Mouse (Mus musculus): ENCODE data around the gene Tmem136. TPM values are rescaled to one million over a fixed set of nuclear protein-coding genes. Genes with fewer than 3 reads are reported as not detected.
A peak's percentile ranks its signal among the peaks of the same experiment; 100 is the strongest.

Tmem136 gene
- polyA plus RNA-seq, 1 experiment, result 3.6 TPM

DNA sequence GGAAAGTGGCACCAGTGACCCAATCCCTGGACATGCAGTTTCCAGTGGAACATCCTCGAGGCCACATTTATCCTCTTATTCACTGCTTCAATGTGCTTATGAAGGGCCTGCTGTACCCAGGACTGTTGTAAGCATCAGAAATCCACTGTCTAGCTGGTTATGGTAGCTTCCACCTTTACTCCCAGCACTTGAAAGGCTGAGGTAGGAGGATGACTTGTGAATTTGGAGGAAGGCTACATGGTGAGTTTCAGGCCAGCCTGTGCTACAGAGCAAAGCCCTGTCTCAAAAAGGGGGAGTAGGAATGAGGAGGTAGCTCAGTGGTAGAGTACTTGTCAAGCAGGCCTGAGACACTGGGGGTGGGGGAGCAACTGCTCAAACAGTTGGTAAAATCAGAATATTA, 8.3 kb downstream of the Tmem136 start:
- DNase-seq (ENCODE audit: low read depth), result no peak

DNA sequence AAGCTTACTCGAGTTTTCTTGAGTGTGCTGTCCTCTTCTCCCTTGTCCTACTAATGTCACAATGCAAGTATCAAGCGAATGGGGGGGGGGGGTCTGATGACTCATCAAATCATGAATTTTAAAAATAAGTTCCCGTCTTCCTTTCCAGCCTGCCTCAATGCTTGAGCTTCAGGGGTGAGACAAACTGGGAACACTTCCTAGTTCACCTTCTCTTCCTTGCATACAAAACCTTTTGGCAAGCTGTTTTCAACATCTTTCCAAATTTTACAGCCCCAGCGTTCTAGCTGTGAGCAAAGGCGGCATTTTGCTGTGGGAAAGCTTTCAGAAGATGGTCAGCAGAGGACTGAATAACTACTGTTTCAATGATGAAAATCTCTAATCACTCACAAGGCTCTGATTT, 8.8 kb downstream of the Tmem136 start:
- no peak for DNase-seq (ENCODE audit: low read depth)

DNA sequence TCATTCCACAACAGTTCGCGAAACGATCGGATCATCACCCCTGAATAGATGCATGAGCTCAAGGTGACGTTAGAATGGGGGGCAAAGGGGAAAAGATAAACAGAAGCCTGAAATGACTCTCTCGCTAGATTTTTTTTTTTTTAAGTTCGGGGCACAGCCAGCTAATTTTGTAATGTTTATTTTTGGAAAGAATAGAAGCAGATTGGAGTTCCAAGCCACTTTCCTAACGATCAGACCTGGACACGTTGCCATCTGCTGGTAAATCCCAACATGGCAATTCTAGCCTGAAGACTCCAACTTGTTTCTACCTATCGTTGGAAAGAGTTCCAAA, 9.2 kb downstream of the Tmem136 start, which contains the start of gene Arhgef12:
Arhgef12 (minus strand) TSS at position 53 of the 331 bp plus-strand sequence.
- DNase-seq (ENCODE audit: low read depth), result peak; percentile 57

DNA sequence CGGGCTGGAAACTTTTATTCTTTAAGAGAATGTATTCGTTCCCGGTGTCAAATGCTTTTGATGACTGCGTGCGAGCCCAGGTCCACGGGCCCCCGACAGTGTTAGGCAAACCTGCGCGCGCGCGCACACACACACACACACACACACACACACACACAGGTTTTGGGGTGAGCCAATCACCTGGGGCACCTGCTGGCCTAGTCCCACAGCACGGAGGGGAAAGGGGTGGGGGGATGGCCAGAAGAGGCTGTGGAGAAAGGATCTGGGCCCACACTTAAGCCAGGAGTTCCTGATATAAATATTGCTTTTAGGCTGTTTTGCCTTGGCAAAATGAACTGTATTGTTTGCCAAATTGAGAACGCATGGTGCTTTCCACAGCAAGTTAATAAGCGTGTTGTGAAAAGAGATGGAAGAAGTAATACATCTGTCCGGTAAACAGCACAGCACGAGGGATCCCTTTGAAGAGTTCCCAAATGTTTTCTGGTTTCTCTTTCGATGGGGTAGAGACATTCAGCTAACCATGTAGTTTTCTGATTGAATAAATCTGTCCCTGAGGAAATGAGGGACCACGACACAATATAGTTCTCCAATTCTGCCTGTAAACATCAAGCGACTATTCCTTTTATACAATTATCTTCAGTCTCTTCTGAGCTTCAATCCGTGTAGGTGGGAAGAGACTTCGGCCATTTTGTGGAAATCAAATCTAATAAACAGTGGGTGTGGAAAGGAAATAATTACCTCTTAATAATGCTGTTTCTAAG, 9.8 kb downstream of the Tmem136 start:
- peak; percentile 41 for DNase-seq (ENCODE audit: low read depth)

DNA sequence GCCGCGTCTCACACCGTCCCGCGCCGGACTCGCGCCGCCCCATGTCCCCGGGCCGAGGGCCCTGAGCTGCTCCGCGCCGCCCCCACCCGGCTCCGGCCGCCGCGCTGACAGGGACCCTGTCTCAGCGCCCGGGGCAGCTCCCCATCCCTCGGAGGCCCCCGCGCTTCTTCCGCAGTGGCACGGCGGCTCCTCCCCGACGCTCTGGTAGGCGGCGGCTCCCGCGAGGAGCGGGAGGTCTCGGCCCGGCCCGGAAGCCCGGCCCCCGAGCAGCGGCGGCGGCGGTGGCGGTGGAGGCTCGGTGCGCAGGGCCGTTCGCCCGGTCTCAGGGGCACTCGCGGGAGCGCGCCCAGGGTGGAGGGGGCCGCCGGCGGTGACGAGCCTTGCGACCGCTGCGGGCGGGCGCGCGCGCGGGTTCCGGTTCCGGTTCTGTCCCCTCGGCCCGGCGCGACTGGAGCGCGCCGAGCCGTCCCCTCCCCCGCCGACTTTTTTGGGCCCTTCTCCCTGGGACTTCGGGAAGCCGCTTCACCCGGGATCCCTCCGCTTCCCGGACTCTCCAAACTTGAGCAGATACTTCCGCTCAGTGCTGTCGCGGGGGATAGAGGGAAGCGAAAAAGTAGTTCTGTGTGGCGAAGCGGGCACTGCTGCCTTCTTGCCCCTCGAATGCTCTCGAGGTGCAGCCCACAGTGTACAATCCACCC, 10.6 kb downstream of the Tmem136 start:
- peak; percentile 52 for DNase-seq (ENCODE audit: low read depth)

DNA sequence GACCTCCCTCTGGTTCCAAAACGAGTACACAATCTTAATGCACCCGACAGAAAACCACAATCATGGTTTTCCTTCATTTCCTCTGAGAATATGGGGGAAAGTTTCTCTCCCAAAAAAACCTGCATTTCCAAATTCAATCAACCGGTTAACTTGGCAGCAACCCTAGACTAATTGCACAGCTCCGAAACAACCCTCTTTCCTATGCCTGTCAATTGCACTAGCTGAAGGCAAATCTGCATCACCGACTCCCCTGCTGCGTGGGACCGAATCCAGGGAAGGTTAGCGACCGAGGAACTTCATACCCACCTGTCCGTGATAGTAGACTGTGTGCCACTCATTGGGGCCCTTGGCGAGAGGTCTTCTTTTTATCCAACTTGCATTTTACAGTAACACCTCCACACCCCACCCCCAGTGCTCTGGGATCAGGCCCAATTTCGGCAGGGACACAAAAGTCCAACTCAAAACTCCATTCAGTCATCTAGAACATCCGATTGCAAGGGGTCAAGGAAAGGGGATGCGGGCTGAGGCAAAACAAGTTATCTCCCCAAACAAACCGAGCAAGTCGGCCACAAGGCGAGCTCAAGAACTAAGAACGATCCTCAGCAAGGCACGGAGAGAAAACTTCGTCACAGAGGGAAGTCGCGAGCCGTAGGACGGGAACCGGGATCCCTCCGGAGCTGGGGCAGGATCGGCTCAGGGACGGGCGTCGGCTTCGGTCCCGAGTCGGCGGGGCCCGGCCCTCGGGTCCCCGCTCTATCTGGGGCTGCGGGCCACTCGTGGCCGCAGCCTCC, 11.3 kb downstream of the Tmem136 start:
- DNase-seq (ENCODE audit: low read depth), result no peak

DNA sequence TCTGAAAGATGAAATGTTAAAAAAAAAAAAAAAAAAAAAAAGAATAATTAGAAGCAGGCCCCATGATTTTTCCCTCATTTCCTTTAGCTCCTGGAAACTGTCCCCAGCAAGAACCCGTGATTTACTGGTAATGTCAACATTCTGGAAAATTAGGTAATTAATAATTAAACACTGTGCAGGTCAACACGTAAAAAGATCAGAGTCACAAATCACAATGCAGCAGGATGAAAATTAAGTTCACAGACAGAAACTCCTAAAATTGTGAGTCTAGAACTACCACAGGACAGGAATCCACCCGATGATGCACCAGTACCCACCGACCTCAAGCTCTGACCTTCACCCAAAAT, 11.9 kb downstream of the Tmem136 start:
- no peak for DNase-seq (ENCODE audit: low read depth)

DNA sequence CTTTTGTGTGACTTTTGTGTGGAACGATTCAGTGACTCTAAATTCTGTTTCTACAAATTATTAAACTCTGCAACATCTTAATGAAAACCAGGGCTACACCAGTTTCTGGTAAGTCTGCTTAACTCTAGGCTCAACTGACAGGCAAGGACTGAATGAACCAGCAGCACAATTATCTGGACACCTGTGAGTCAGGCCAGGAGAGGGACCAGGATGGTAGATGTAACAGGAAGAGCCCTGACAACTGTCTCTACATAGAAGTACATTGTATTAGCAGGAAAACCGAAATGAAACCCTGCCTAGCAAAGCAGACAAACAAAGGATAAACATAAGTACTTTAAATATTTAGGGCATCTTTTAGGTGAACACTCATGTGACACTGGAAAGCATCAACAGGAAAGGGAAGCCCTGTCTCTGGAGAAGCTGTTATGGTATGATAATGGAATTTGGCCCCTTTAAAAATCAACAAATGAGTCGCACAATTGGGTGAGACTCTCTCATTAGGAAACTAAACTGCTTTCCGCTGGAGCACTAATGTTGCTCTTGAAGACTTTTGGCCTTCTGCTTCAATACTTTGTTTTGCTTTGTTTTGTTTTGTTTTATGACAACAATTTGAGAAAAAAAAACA, 12.6 kb downstream of the Tmem136 start:
- no peak for DNase-seq (ENCODE audit: low read depth)

DNA sequence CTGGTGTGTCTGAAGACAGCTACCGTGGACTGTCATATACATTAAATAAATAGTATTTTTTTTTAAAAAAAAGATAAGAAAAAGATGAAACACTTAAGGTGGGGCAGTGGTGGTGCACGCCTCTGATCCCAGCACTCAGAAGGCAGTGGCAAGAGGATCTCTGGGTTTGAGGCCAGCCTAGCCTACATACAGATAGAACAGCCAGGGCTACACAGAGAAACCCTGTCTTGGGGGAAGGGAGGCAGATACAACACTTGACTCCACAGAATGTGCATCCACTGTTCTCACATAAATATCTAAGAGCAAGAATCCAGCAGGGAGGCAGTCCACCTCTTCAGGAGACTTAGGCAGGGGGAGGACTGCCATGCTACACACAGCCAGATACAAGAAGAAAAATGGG, 13.4 kb downstream of the Tmem136 start:
- DNase-seq (ENCODE audit: low read depth), result no peak

DNA sequence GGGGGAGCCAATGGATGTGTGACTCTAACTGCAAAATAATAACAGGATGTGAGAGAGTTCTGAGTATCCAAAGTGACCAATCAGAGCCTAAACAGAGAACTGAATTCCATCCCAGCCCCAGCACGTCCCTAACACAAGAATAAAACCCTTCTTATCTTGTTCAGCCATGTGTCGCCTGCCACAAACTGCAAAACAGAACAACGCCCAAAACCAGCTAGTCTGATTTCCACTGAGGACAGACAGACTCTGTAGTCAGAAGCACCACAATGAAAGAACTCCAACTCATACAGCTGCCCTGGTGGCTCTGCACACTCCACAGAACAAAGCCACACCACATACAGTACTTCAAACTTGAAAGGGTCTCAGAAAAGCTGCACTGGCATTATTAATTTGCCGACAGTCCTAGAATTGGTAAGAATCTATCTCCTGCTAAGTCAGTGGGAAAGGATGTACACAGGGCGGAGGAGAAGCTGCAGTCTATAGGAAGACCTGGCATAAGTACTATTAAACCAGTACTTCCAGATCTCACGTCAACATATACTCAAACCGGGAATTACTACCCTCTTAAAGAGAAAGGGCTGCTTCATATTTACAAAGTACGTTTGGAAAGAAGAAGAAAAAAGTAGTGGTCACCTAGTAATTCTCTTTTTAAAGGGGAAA, 14.3 kb downstream of the Tmem136 start:
- DNase-seq (ENCODE audit: low read depth), result no peak

DNA sequence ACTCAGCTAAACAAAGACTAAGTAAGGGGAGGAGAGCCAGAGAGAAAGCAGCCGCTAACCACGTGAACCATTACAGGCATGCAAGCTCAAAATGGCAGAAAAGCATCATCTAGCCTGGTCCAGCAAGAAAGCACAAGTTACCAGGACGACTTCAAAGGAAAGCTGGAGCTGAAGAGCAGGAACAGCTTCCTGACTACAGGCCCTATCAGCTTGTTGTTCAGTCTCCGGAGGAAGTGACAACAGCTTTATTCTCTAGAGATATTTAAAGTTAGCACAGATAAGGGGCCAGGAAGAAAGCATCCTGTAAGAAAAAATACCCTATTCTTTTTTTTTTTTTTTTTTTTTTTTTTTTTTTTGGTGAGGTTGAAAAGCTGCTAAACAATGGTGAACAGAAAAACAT, 17.4 kb downstream of the Tmem136 start:
- DNase-seq (ENCODE audit: low read depth), result no peak

DNA sequence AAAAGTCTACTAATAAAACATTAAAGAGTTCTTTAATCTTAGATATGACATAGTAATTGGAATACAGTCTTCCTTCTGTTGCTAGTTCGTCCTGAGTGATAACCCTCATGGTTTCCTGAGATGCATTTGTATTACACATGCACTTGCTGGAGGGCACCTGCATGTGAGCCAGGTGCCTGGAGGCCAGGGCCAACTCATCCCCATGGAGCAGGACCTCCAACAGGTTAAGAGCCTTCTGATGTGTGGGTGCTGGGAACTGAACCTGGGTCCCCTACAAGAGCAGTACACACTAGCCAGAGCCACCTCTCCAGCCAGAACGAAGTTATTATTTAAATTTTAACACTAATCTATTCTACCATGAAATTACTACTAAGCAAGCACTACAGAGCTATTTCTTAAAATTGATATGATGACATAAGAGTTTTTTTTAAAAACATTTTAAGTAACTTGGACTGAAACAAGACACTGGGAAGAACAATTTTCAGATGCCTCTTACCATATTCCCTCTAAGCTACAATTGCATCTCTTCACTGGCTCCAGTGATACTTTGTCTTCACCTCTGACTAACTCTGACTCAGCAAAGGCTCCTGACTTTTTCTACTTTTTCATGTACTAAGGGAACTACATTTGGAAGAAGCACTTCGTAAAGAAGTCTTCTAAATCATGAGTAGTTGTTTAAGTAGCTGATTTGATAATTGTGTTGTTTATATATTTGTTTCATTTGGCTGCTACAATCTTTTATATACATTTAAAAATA, 18.4 kb downstream of the Tmem136 start:
- DNase-seq (ENCODE audit: low read depth), result no peak

DNA sequence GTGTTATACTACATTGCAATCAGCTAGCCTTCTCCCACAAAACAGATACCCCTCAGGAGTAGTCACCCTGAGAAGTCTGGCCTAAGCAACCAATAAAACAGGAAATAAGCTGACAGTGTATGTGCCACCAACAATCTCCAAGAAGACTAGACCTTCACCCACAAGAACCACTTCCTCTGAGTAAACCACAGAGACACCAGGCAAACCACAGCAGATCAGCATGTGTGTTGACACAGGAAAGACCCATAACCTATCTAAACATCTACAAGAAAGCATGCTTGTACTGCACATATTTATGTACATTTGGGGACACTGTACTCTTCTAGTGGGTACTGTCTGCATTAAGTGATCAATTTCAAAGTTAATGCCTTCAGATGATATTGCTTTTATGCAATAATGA, 20.0 kb downstream of the Tmem136 start:
- no peak for DNase-seq (ENCODE audit: low read depth)

DNA sequence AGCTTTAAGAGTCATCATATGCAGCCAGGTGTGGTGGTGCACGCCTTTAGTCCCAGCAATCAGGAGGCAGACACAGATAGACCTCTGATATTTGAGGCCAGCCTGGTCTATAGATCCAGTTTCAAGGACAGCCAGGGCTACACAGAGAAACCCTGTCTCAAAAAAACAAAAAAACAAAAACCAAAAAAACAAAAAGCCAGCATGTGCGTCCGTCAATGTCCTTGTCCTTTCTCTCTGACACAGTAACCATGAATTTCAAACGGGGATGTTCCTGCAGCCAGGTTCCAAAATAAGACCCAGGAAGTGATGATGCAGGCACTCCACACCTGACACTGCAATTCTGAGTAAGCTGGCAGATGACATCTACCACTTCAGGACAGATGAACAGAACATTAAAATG, 21.5 kb downstream of the Tmem136 start:
- no peak for DNase-seq (ENCODE audit: low read depth)

DNA sequence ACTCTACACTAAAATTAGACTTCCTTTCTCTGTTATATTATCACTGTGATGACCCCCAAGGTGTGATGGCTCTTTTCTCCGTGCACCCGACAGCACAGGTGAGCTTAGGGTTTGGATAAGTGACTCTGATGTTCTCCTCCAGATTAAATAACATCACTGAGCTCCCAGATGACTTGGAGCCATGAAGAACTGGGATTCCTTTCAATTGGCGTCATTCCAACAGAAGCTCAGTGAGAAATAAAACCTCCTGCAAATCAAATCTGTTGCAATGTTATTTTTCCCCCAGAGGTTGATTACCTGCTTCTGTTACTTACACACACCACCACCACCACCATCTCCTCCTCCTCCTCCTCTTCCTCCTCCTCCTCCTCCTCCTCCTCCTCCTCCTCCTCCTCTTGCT, 22.6 kb downstream of the Tmem136 start:
- DNase-seq (ENCODE audit: low read depth), result peak; percentile 77

DNA sequence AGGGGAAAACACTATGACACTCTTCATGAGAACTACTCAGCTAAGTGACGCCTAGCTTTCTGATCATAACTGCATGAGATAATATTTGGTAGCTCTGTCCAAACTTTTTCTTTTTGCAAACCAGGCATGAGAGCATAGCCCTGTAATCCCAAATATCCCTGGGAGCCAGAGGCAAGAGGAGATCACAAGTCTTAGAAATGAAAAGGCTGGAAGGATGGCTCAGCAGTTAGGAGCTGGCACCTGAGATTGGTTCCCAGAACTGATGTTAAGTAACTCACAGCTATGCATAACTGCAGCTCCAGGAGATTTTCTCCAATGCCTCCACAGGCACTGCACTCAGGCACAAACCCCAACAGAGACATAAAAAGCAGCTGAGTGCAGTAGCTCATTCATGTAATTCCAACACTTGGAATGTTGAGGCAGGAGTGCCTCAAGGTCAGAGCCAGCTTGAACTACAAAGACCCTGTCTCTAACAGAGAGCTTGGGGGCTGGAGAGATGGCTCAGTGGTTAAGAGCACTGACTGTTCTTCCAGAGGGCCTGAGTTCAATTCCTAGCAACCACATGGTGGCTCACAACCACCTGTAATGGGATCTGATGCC, 30.6 kb downstream of the Tmem136 start:
- no peak for DNase-seq (ENCODE audit: low read depth)

DNA sequence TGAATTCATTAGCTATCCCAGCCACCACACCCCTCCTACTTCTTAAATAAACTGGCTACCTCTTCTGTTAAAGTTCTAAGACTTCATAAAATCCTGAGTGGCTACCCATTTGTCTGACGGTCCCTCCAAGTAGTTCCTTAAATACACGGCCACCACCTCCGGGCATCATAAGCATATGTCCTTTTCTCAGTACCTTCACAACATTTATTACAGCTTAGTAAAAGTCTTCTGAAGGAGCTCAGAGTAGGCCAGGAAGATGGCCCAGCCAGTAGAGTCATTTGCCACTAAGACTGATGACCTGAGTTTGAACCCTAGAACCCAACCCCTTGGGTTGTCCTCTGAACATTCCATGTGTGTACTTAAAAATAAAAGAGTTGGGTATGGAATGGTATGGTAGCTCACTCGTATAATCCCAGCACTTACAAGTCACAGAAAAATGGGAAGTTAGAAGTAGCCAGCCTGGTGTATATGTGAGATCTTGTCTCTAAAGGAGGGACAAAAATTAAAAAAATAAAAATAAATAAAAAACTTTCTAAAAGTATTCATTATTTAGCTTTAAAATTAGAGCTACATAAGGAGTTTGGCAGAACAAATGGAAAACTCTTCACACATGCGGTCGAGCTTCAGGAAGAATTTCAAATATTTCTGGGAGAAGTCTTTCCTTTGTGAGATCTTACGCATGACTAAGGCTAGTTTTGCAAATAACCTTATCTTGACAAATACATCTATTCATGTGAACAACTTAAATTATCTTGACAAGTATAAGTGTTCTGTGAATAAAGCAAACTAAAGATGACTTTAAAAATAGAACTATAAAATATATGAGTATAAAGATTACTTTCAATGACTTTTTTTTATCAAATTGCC, 31.6 kb downstream of the Tmem136 start:
- no peak for DNase-seq (ENCODE audit: low read depth)

DNA sequence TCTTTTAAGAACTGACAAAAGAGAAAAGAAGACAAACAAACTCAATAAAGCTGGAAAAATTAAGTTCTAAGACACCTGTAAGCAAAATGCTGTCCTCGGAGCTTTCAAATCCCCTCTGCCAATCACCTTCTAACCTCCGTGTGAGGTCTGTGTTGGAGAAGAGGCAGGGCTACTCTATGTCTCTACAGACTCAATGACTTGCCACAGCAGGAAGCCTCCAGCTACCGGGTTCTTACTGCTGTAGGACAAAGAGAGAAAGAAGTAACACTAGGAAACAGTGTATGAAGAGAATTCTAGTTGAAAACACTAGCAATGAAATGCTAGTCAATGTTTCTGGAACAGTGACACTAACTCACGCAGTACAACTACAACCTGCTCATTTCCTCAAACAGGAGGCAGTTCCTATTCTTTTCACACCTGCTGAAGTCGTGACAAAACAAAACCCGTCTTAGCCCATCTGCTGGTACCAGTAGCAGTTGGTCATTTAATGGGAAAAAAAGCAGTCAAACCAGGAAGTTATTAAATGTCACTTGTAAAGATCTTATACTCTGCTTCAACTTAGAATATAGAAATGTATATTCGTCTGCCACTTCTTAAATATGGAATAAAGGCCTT, 32.8 kb downstream of the Tmem136 start:
- DNase-seq (ENCODE audit: low read depth), result no peak

DNA sequence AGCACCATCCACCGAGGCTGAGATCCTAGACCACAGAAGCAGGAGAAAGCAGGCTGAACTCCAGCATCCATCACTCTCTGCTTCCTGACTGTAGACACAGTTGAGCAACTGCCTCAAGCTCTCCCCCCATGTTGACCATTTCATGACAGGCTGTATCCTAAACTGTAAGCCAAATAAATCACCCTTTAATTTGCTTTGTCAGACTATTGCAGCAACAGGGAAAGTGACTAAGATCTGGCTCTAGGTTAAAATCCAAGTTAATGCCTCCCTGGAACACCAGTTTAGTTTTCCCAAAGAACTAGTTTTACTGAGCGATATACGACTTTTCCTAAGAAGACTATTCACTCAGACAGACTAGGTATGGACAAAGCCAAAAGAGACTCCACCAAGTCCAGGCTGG, 37.7 kb downstream of the Tmem136 start:
- no peak for DNase-seq (ENCODE audit: low read depth)
